Mouse (Mus musculus) fat pad, adult 2 months (tissue): ENCODE results near the gene Prok1.

Experiments
- DNase-seq: peaks from one replicate; pipeline ENCODE4 v3.0.0-alpha.2; 2011; ENCODE audit warnings: low read depth, low spot score; ENCODE audit errors: extremely low read depth

Prok1 gene

DNA sequence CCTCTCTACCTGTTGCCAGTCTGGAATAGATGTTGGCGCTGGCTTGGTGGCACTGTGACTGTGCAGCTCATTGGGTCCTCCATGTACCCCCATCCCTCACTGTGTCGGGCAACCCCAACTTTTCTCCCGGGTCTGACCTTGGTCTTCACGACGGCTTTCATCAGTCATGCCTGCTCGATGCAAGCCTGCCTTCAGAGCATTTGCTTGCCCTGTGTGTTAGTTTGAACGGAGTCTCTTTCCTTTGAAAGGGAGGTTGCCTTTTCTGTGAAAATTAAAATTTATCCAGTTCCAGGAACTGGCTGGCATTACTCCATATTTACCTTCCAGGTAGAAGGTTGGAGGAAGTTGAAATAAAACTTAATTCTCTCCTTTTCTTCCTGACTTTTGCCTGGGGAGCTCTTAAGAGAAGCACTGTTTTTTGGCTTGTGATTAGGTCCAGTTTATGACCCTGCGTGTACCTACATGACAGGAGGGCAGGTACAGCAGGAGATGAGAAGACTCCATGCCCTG lies 981 bp downstream of the Prok1 start:
- DNase-seq, result peak; percentile 31

GRCm38 (mm10) chr3:107238051-107238450 lies 1.5 kb downstream of the Prok1 start:
- no peak for DNase-seq

DNA sequence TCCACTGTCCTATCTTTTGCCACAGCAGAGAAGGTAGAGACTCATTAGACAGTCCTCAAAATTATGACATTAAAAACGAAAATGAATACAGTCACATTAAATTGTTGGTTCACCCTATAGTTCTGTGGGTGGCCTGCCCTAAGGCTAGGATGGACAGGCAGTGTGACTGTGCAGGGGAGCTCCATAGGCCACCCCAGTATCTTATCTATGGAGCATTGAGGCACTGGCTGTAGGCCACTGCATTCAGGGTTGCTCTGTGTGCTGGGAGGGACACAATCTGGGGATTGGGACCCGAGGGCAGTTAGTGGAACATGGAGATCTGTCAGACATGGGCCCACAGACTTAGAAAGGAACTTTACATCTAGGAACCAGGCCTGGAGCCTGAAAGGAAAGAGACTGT lies 5.6 kb downstream of the Prok1 start:
- DNase-seq, result no peak

DNA sequence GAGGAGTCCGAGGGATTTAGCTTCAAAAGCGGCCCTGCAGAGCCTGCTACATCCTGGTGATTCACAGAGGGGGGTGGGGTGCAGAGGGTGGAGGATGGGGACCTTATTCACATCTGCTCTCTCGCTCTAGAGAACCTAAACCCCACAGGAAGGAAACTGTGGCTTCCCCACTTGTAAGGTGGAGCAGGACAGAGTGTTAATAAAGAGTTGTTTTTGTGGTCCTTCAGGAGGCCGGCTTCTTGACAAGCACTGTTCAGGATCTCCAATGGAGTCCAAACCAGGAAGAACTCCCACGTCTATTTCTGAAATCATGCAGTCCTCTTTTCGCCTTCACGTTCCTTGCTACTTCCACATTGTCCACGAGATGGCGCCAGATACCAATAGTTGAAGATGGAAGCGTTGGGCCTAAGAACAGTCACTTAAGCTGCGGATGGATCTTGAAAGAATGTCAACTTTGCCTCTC lies 6.1 kb downstream of the Prok1 start:
- DNase-seq, result no peak

GRCm38 (mm10) chr3:107231202-107231601 lies 8.3 kb downstream of the Prok1 start:
- no peak for DNase-seq

GRCm38 (mm10) chr3:107230527-107230926 lies 9.0 kb downstream of the Prok1 start, which contains the start of gene A630076J17Rik:
A630076J17Rik (plus strand) TSS chr3:107230614.
- no peak for DNase-seq

- DNase-seq, result no peak
Observed at GRCm38 (mm10) chr3:107229822-107230221, 9.7 kb downstream of the Prok1 start.

DNA sequence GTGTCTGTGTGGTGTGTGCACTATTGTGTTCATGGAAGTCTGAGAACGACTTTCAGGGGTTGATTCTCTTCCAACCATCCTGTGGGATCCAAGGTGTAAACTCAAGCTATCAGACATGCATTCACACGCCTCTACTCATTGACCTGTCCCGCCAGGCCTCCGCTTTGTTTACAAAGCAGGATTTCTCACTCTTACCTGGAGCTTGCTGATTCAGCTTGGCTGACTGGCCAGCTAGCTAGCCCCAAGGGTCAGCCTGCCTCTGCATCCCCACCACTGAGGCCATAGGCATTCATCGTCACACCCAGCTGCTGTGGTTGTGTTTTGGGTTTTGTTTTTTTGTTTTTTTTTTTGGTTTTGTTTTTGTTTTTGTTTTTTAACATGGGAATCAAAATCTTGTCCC lies 10.3 kb downstream of the Prok1 start:
- no peak for DNase-seq

DNA sequence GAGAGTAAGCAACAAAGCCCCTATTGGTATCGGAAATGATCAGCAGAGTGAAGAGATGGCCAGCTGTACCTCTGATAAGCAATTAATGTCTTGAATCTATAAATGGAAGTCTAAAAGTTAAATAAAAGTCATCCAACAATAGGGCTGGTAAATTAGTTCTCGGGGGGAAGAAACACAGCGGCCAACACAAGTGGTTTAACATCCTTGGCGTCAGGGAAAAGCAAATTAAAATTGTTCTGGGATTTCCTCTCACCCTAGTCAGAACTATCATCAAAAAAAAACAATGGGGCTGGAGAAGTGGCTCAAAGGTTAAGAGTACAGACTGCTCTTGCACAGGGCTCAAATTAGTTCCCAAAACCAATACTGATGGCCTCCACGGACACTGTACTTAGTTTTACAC lies 13.7 kb downstream of the Prok1 start:
- no peak for DNase-seq

GRCm38 (mm10) chr3:107223230-107223629 lies 16.3 kb downstream of the Prok1 start:
- no peak for DNase-seq

- DNase-seq, result no peak
Observed at GRCm38 (mm10) chr3:107221608-107222007, 17.9 kb downstream of the Prok1 start, which contains the start of gene Cym. Cym (minus strand) TSS chr3:107221732.

- DNase-seq, result no peak
Observed at GRCm38 (mm10) chr3:107218572-107218971, 20.9 kb downstream of the Prok1 start.

- DNase-seq, result no peak
Observed at GRCm38 (mm10) chr3:107217101-107217480, 22.4 kb downstream of the Prok1 start.

- no peak for DNase-seq
Observed at GRCm38 (mm10) chr3:107216400-107217100, 23.0 kb downstream of the Prok1 start.

- DNase-seq, result no peak
Observed at GRCm38 (mm10) chr3:107214606-107215005, 24.9 kb downstream of the Prok1 start.

DNA sequence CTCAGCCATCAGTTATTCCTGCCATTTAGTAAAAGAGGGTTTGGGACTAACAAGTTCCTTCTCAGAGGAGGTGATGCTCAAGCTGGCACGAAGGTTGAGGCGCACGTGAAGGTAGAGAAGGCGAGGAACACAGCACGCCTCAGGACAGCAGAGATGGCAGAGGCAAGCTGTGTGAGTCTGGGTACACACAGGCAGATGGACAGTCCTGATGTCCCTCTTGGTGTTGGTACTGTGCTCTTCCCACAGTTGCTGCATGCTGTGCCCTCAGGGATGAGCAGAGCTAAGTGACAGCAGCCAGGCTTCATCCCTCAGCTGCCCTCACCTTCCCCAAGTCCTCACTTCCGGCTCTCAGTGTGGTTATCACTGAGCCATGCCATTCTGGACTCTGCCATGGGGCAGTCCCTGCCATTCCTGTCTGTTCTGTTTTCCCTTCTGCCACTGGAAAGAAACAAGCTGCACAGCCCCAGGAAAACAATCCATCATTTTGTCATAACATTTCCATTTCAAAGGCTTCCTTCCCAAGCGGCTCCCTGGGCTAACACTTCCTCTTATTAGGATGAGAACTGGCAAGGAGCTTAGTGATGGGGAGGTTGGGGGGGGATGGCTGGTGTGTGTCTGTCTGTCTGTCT lies 31.8 kb downstream of the Prok1 start:
- no peak for DNase-seq

DNA sequence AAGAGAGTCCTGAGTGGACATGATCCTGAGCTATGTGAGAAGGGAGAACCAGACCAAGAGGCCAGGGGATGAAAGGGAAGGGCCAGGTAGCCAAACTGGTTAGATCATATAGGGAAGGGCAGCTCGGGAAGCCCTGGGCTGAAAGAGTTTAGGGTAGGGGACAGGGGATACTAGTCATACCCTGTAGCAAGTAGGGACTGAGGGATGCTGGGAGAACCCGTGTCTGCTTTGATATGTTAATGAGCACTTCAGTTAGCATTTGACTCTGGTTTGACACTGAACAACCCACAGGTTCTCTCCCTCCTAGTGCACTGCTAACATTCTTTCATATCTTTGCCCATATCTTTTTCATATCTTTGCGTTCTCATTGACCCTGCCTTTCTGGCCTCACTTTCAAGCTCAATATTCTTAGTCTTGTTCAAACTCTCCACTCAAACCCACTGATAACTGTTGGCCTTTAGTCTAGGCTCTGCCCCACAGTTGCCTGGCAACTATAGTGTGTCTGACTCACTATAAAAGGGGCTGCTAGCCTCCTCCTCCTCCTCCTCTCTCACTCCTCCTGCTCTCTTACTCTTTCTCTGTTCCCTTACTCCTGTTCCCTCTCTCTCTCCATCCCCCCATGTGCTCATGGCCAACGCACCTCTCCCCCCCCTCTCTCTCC lies 32.9 kb downstream of the Prok1 start:
- DNase-seq, result no peak

GRCm38 (mm10) chr3:107205994-107206393 lies 33.5 kb downstream of the Prok1 start:
- no peak for DNase-seq

GRCm38 (mm10) chr3:107205170-107205569 lies 34.3 kb downstream of the Prok1 start:
- DNase-seq, result no peak

- no peak for DNase-seq
Observed at GRCm38 (mm10) chr3:107204413-107204812, 35.1 kb downstream of the Prok1 start.

GRCm38 (mm10) chr3:107201310-107202180 lies 38.0 kb downstream of the Prok1 start:
- DNase-seq, result no peak
